In the genomic region with DNA sequence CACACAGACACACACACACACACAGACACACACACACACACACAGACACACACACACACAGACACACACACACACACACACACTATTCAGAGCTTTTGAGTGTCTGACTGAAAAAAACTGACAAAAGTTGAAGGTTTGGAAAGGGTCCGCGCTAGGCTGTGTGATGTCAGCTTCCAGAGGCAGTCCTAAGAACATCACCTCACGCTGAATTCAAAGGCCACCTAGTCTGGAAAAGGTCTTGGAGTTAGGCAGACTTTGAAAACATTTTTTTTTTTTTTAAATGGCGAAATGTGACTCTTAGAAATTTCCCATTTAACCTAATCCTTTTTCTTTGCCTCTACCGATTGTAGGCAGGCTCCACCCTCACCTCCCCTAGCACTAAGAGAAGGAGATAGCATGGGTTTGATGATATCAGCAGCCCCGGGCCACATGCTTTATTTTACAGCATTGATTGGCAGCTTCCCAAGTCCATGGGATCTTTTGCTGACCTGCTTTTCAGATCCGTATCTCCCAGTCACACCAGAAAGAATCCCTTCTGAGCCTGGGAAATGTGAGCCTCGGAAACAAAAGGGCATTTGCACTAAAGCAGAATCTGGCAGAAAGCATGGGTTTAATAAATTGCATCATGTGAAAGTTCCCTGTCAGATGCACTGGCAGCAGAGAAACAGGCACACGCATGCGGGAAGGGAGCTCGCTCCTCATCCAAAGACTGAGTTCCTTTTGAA, we compare ENCODE assay signal across 7 mouse cellular contexts.
DNase-seq lines count a peak whose midpoint lies in the region; ATAC-seq lines count a peak whose summit lies in the region.

No protein-coding gene starts in this region.

- peak; percentile 75 for DNase-seq in adipocyte (ENCODE audit: low spot score)
- peak; percentile 80 for DNase-seq in forebrain, embryonic 14.5 days (ENCODE audit: low spot score)
- DNase-seq in intestine, embryonic 14.5 days (ENCODE audit: low spot score), result peak; percentile 69
- DNase-seq in left cerebral cortex, postnatal 4 days, result peak; percentile 31
- peak; percentile 73 for DNase-seq in midbrain, embryonic 14.5 days
- peak; percentile 17 to 41 for DNase-seq in thymus, postnatal 36 days

- WGBS in forebrain, embryonic 14.5 days, result 4% methylated on average over 11 of the region's 11 CpGs
- WGBS in intestine, embryonic 14.5 days, result 13% methylated on average over 11 of the region's 11 CpGs
- WGBS in midbrain, embryonic 14.5 days, result 8% methylated on average over 11 of the region's 11 CpGs

- H3K27me3 ChIP-seq in forebrain, embryonic 14.5 days (replicated peaks; ENCODE audit: control insufficient read depth, insufficient read depth, low read length), result no peaks in the 10 kb centered on the region
- no peaks in the 10 kb centered on the region for H3K27me3 ChIP-seq in intestine, embryonic 14.5 days (replicated peaks; ENCODE audit: control insufficient read depth, insufficient read depth, low read length)
- H3K27me3 ChIP-seq in midbrain, embryonic 14.5 days (ENCODE audit: control insufficient read depth, insufficient read depth, low read length), result no peaks in the 10 kb centered on the region

- H3K9me3 ChIP-seq in forebrain, embryonic 14.5 days (replicated peaks; ENCODE audit: control insufficient read depth, low read length), result no peaks in the 10 kb centered on the region
- H3K9me3 ChIP-seq in intestine, embryonic 14.5 days (ENCODE audit: control insufficient read depth, low read length), result no peaks in the 10 kb centered on the region
- H3K9me3 ChIP-seq in midbrain, embryonic 14.5 days (ENCODE audit: control insufficient read depth, low read length), result no peaks in the 10 kb centered on the region

- peak overlapping the region; percentile 95 for H3K27ac ChIP-seq in forebrain, embryonic 14.5 days (ENCODE audit: low read depth, low read length)
- peak overlapping the region; percentile 85 for H3K27ac ChIP-seq in intestine, embryonic 14.5 days (ENCODE audit: low read depth)
- H3K27ac ChIP-seq in midbrain, embryonic 14.5 days (replicated peaks; ENCODE audit: low read depth, low read length), result peak overlapping the region; percentile 94

- intact Hi-C loops in left cerebral cortex, postnatal 4 days (cut with DNase I), result loop anchor here (5.0 kb wide), 1 partner anchor 79 kb away; no protein-coding TSS in a partner anchor

- H3K4me3 ChIP-seq in forebrain, embryonic 14.5 days (ENCODE audit: low read depth, low read length), result peak overlapping the region; percentile 14
- peak overlapping the region; percentile 11; the same call in 1 of the 2 replicates for H3K4me3 ChIP-seq in intestine, embryonic 14.5 days (ENCODE audit: low read depth, low read length)
- peak overlapping the region; percentile 33 for H3K4me3 ChIP-seq in midbrain, embryonic 14.5 days (replicated peaks; ENCODE audit: low read depth, low read length)

- H3K4me2 ChIP-seq in forebrain, embryonic 14.5 days (ENCODE audit: low read length), result peak overlapping the region; percentile 43
- peak overlapping the region; percentile 49 for H3K4me2 ChIP-seq in intestine, embryonic 14.5 days (ENCODE audit: low read length)
- H3K4me2 ChIP-seq in midbrain, embryonic 14.5 days (ENCODE audit: low read length), result peak overlapping the region; percentile 58

- ATAC-seq in cerebellum, adult (ENCODE audit: insufficient number of reproducible peaks, low FRiP score, low TSS enrichment), result peak; percentile 16
- 0 out of 2 replicates have a peak, but pooled peaks have one; percentile 30 for ATAC-seq in forebrain, embryonic 14.5 days
- 0 out of 2 replicates have a peak, but pooled peaks have one; percentile 33 for ATAC-seq in intestine, embryonic 14.5 days (replicated peaks; ENCODE audit: low FRiP score, low TSS enrichment, low read depth)
- no peak for ATAC-seq in midbrain, embryonic 14.5 days (ENCODE audit: low FRiP score, low TSS enrichment)

- H3K9ac ChIP-seq in forebrain, embryonic 14.5 days (ENCODE audit: low read length), result peak overlapping the region; percentile 46
- peak overlapping the region; percentile 10; the same call in 1 of the 2 replicates for H3K9ac ChIP-seq in intestine, embryonic 14.5 days (ENCODE audit: low read length)
- H3K9ac ChIP-seq in midbrain, embryonic 14.5 days (replicated peaks; ENCODE audit: low read length), result peak overlapping the region; percentile 39; the same call in 1 of the 2 replicates

- H3K4me1 ChIP-seq in forebrain, embryonic 14.5 days (ENCODE audit: control insufficient read depth, insufficient read depth, low read length), result peaks cover 22% of the 10 kb centered on the region
- peaks cover 17% of the 10 kb centered on the region for H3K4me1 ChIP-seq in intestine, embryonic 14.5 days (replicated peaks; ENCODE audit: control insufficient read depth, insufficient read depth, low read length)
- peaks cover 33% of the 10 kb centered on the region for H3K4me1 ChIP-seq in midbrain, embryonic 14.5 days (ENCODE audit: control insufficient read depth, insufficient read depth, low read length)

- H3K36me3 ChIP-seq in forebrain, embryonic 14.5 days (ENCODE audit: control insufficient read depth, insufficient read depth, low read length), result no peaks in the 10 kb centered on the region
- H3K36me3 ChIP-seq in intestine, embryonic 14.5 days (ENCODE audit: control insufficient read depth, insufficient read depth, low read length), result no peaks in the 10 kb centered on the region
- H3K36me3 ChIP-seq in midbrain, embryonic 14.5 days (ENCODE audit: control insufficient read depth, insufficient read depth, low read length), result no peaks in the 10 kb centered on the region

Comparison
In these comparisons a context has a peak if more than half of its experiments do, and no peak if none do; other contexts are left out.
1. DNase-seq: peak in every context shown above with its lines; median percentile 80 in forebrain, embryonic 14.5 days; 75 in adipocyte; 73 in midbrain, embryonic 14.5 days; 69 in intestine, embryonic 14.5 days; 31 in left cerebral cortex, postnatal 4 days; 29 in thymus, postnatal 36 days.